Mouse (Mus musculus): ENCODE results near the gene Hdac1.

GRCm38 (mm10) chr4:129495672-129496562 is 46.6 kb downstream of the Hdac1 start:
- no peak for TF ChIP-seq CTCF (IDR thresholded peaks at IDR 0.05; ENCODE audit: extremely low read depth, insufficient read depth, low read length)
- TF ChIP-seq POLR2A (IDR thresholded peaks at IDR 0.05; ENCODE audit: extremely low read depth, insufficient read depth, low read length), result peak; percentile 35; the same call in 1 of the 2 replicates
